Mouse (Mus musculus): Measurements from ENCODE around the gene Mef2b.

DNA sequence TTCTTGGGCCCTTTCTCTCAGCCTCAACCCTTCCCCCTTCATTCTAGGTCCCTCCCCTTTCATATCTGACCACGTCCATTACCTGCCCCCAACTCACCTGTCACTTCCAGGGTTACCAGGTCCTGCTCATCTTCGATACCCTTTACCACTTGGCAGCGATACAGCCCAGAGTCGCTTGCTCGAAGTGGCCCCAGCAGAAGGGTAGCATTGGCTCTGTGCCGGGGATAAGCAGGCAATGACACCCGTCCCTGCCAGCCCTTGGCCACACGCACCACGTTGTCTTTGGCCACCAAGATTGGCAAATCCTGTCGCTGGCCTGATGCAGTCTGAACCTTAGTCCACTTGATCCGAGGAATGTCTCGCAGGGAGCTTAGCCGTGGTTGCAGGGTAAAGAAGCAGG is 24.6 kb upstream of the Mef2b start:
- TF ChIP-seq CTCF (IDR thresholded peaks at IDR 0.05; ENCODE audit: low read depth): no peak
- TF ChIP-seq EP300 (IDR thresholded peaks at IDR 0.05; ENCODE audit: low read depth): no peak
